Mouse (Mus musculus) heart, embryonic 16.5 days (tissue): ENCODE data around the gene Nipbl. TPM values are rescaled to one million over a fixed set of nuclear protein-coding genes. Genes with fewer than 3 reads are reported as not detected.

ENCODE experiments used
- ATAC-seq: fragments of 200-750 bp; cut with Nextera tagmentation; replicated peaks from 2 replicates; pipeline ENCODE4 v1.8.0; 2017; ENCODE audit warnings: moderate number of reproducible peaks; ENCODE audit not compliant: insufficient read depth, low FRiP score; ENCODE audit errors: extremely low read depth
- H3K27ac ChIP-seq: fragments of 300-500 bp; sonication (generic); 2 replicates; pipeline ENCODE4 v1.5.1; 2014; ENCODE audit warnings: mild to moderate bottlenecking, low read length, control low read depth, moderate library complexity
- H3K27me3 ChIP-seq: fragments of 300-500 bp; sonication (generic); 2 replicates; pipeline ENCODE4 v1.6.1; 2014; ENCODE audit warnings: low read length, mixed read lengths; ENCODE audit not compliant: control insufficient read depth, insufficient read depth
- H3K36me3 ChIP-seq: fragments of 300-500 bp; sonication (generic); 2 replicates; pipeline ENCODE4 v1.6.1; 2014; ENCODE audit not compliant: control insufficient read depth, insufficient read depth
- H3K4me1 ChIP-seq: fragments of 300-500 bp; sonication (generic); 2 replicates; pipeline ENCODE4 v1.6.1; 2014; ENCODE audit warnings: low read length, mixed read lengths; ENCODE audit not compliant: control insufficient read depth, insufficient read depth
- H3K4me2 ChIP-seq: fragments of 300-500 bp; sonication (generic); 2 replicates; pipeline ENCODE4 v1.6.1; 2014; ENCODE audit warnings: low read depth, mild to moderate bottlenecking, control low read depth, low read length
- H3K4me3 ChIP-seq: fragments of 300-500 bp; sonication (generic); 2 replicates; pipeline ENCODE4 v1.5.1; 2014; ENCODE audit warnings: mild to moderate bottlenecking, control low read depth, low read length
- H3K9ac ChIP-seq: fragments of 300-500 bp; sonication (generic); 2 replicates; pipeline ENCODE4 v1.6.1; 2014; ENCODE audit warnings: low read length, control low read depth
- H3K9me3 ChIP-seq: fragments of 300-500 bp; sonication (generic); replicated peaks from 2 replicates; pipeline ENCODE4 v1.6.1; 2016; ENCODE audit warnings: low read length; ENCODE audit not compliant: control insufficient read depth
- WGBS: fragments of 180-500 bp; shearing (Covaris S2); extraction: QIAGEN DNeasy Blood & Tissue Kit; methylation state at CpG from one replicate; pipeline ENCODE4 v1.1.7; 2014; 5-methylcytosine and 5-hydroxymethylcytosine counted together
- polyA plus RNA-seq: library from polyadenylated mRNA; unstranded; fragments of >200 nt; fragmentation: Nextera tagmentation; extraction: Ambion mirVana; gene quantifications from 2 replicates; pipeline ENCODE4 v1.2.1, GENCODE M21; 2015

The Nipbl gene
- polyA plus RNA-seq, 1 experiment from 2014 or later = 10.7 TPM

DNA sequence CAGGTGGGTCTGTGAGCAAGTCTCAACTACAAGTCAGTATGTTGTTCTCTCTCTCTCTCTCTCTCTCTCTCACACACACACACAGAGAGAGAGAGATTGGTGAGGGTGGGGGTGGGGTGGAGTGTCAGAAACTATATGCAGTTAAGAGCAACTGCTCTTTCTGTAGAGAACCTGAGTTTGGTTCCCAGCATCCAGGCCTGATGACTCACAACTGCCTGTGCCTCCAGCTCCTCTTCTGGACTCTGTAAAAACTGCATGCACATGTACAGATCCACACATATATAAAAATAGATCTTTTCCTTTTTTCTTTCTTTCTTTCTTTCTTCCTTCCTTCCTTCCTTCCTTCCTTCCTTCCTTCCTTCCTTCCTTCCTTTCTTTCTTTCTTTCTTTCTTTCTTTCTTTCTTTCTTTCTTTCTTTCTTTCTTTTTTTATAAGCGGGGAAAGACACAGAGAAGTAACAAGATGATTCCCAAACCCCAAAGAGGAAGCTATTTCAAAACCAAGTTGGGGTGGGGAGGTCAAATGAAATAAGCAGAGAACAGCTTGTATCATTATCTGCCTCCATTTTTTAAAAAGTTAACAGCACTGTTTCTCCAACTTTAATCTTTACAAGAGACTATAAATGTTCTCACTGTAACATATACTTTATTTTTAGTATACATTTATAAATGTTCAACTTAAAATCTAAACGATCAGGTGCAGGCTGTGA lies 10.9 kb downstream of the Nipbl start:
- H3K36me3 ChIP-seq = no peaks in the 10 kb centered on the region
- 89% methylated on average over 2 of the region's 2 CpGs for WGBS
- no peak overlapping the region for H3K4me2 ChIP-seq
- H3K27ac ChIP-seq = no peak overlapping the region
- 0 out of 2 replicates have a peak, but pooled peaks cover 2% of the 10 kb centered on the region for H3K4me1 ChIP-seq
- ATAC-seq = no peak
- no peak overlapping the region for H3K9ac ChIP-seq
- H3K4me3 ChIP-seq = no peak overlapping the region
- H3K9me3 ChIP-seq = no peaks in the 10 kb centered on the region
- no peaks in the 10 kb centered on the region for H3K27me3 ChIP-seq

GRCm38 (mm10) chr15:8432534-8432933 lies 11.7 kb downstream of the Nipbl start:
- no peaks in the 10 kb centered on the region for H3K27me3 ChIP-seq
- H3K4me1 ChIP-seq = no peaks in the 10 kb centered on the region
- no peak for ATAC-seq
- 94% methylated on average over 2 of the region's 2 CpGs for WGBS
- H3K4me3 ChIP-seq = no peak overlapping the region
- no peak overlapping the region for H3K4me2 ChIP-seq
- no peaks in the 10 kb centered on the region for H3K9me3 ChIP-seq
- H3K36me3 ChIP-seq = no peaks in the 10 kb centered on the region
- no peak overlapping the region for H3K27ac ChIP-seq
- H3K9ac ChIP-seq = no peak overlapping the region

GRCm38 (mm10) chr15:8429502-8429901 lies 14.8 kb downstream of the Nipbl start:
- no peaks in the 10 kb centered on the region for H3K4me1 ChIP-seq
- H3K36me3 ChIP-seq = no peaks in the 10 kb centered on the region
- no peak overlapping the region for H3K4me3 ChIP-seq
- no peaks in the 10 kb centered on the region for H3K9me3 ChIP-seq
- no peaks in the 10 kb centered on the region for H3K27me3 ChIP-seq
- no peak overlapping the region for H3K9ac ChIP-seq
- H3K27ac ChIP-seq = no peak overlapping the region
- 66% methylated on average over 5 of the region's 5 CpGs for WGBS
- H3K4me2 ChIP-seq = no peak overlapping the region
- ATAC-seq = no peak

- Histone ChIP-seq H3K9ac (no peak overlapping the region), H3K4me1 (peaks cover 10% of the 10 kb centered on the region; the same call in 1 of the 2 replicates), H3K27me3 (no peaks in the 10 kb centered on the region), H3K9me3 (no peaks in the 10 kb centered on the region), H3K4me2 (no peak overlapping the region), H3K27ac (no peak overlapping the region), H3K36me3 (0 out of 2 replicates have a peak, but pooled peaks cover 2% of the 10 kb centered on the region), H3K4me3 (no peak overlapping the region)
- no peak for ATAC-seq
- WGBS = 33% methylated on average over 6 of the region's 6 CpGs
Observed at GRCm38 (mm10) chr15:8420909-8421308, 23.4 kb downstream of the Nipbl start.

DNA sequence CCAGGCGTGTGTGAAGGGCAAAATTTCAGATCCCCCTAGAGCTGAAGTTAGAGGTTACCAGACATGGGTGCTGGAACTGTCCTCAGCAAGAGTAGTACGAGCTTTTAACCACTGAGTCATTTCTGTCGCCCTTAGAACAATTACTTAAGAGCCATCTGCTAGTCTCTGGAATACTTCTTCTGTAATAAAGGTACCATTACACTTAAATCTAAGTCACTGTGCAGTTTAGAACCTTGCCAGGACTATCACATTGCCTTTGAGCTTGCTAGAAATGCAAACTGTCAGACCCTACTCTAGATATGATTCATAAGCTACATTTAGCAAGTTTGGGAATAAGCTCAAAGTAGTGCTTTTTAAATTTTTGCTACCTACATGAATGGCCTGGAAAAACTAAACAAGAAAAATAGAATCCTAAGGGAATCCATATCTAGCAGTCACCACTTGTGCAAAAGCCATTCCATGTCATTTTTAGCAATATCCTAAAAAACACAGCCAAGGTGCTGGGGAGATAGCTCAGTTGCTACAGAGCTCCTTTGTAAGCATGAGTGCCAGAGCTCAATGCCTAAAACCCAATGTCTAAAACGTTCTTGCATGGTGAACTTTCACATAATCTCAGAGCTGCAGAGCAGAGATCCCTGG lies 27.6 kb downstream of the Nipbl start:
- 67% methylated on average over 4 of the region's 4 CpGs for WGBS
- Histone ChIP-seq H3K4me3 (no peak overlapping the region), H3K27me3 (no peaks in the 10 kb centered on the region), H3K4me2 (no peak overlapping the region), H3K27ac (no peak overlapping the region), H3K9me3 (no peaks in the 10 kb centered on the region), H3K9ac (no peak overlapping the region), H3K4me1 (peaks cover 16% of the 10 kb centered on the region), H3K36me3 (0 out of 2 replicates have a peak, but pooled peaks cover 2% of the 10 kb centered on the region)
- ATAC-seq = no peak

DNA sequence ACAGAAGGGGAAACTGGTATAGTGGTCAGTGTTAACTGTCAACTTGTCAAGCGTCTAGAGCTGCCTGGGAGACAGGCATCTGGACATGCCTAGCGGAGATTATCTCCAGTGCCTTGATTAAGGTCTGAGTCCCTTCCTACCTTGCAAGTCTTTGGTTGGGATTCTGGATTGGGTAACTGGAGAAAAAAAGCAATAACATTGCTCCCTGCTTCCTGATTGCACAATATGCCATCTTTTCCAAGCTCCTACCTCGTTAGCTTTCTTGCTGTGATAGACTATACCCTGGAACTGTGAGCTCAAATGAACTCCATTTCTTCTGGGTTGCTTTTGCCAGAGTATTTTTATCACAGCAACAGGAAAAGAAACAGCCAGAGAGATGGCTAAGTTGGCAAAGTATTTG lies 30.9 kb downstream of the Nipbl start:
- H3K9me3 ChIP-seq = no peaks in the 10 kb centered on the region
- no peak overlapping the region for H3K4me3 ChIP-seq
- 0 out of 2 replicates have a peak, but pooled peaks cover under 1% of the 10 kb centered on the region for H3K36me3 ChIP-seq
- ATAC-seq = no peak
- H3K4me1 ChIP-seq = peaks cover 11% of the 10 kb centered on the region
- no peak overlapping the region for H3K27ac ChIP-seq
- 56% methylated on average over 3 of the region's 3 CpGs for WGBS
- no peak overlapping the region for H3K4me2 ChIP-seq
- H3K27me3 ChIP-seq = no peaks in the 10 kb centered on the region
- H3K9ac ChIP-seq = no peak overlapping the region

DNA sequence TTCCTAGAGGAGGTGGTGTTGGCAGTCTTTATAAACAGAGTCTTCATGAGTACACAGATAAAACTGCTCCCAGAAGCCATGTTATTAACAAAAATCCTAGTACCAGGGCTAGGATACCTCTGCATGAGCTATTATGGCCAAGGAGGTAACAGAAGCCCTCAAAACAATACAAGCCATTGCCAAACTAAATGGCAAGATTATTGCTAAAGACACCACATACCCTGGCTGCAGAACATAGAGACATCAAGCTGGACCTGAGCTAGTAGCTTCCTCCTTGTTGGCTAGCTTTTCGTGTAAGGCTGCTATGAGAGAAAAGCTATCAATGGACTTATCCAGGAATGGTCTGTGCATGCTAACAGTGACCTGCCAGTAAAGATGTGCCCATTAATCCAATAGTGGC lies 32.4 kb downstream of the Nipbl start:
- Histone ChIP-seq H3K4me3 (no peak overlapping the region), H3K9me3 (no peaks in the 10 kb centered on the region), H3K27me3 (no peaks in the 10 kb centered on the region), H3K4me1 (peaks cover 11% of the 10 kb centered on the region), H3K27ac (no peak overlapping the region), H3K4me2 (no peak overlapping the region), H3K9ac (no peak overlapping the region), H3K36me3 (no peaks in the 10 kb centered on the region)
- no peak for ATAC-seq
- 69% methylated on average over 1 of the region's 1 CpGs for WGBS

GRCm38 (mm10) chr15:8411168-8411837 lies 33.0 kb downstream of the Nipbl start:
- H3K9ac ChIP-seq = no peak overlapping the region
- H3K36me3 ChIP-seq = no peaks in the 10 kb centered on the region
- H3K27ac ChIP-seq = no peak overlapping the region
- H3K9me3 ChIP-seq = no peaks in the 10 kb centered on the region
- 29% methylated on average over 1 of the region's 1 CpGs for WGBS
- no peak overlapping the region for H3K4me3 ChIP-seq
- peaks cover 9% of the 10 kb centered on the region for H3K4me1 ChIP-seq
- H3K27me3 ChIP-seq = no peaks in the 10 kb centered on the region
- no peak overlapping the region for H3K4me2 ChIP-seq
- ATAC-seq = no peak

GRCm38 (mm10) chr15:8407082-8407481 lies 37.2 kb downstream of the Nipbl start:
- Histone ChIP-seq H3K9me3 (no peaks in the 10 kb centered on the region), H3K27me3 (no peaks in the 10 kb centered on the region), H3K4me1 (peaks cover 3% of the 10 kb centered on the region; the same call in 1 of the 2 replicates), H3K27ac (no peak overlapping the region), H3K9ac (no peak overlapping the region), H3K4me3 (no peak overlapping the region), H3K4me2 (no peak overlapping the region), H3K36me3 (no peaks in the 10 kb centered on the region)
- no peak for ATAC-seq
- 72% methylated on average over 2 of the region's 2 CpGs for whole genome bisulfite sequencing
